Mouse (Mus musculus): ENCODE data around the gene Ifnl3.
"Not testable (repeated sequence)": the region's sequence is repeated elsewhere in the genome, so short reads cannot be mapped to it uniquely, and the experiment has no call there.

- TF ChIP-seq CTCF (conservative IDR thresholded peaks at IDR 0.05; ENCODE audit: low read length); POU5F1 (IDR thresholded peaks at IDR 0.05; ENCODE audit: borderline replicate concordance, low read length): not testable (repeated sequence)
Measured at GRCm38 (mm10) chr7:28538886-28539285, 16.2 kb downstream of the Ifnl3 start.

Measured in E14TG2a.4 (cell line).